Mouse (Mus musculus) megakaryocyte-erythroid progenitor cell, adult 5-6 weeks (primary cell): ENCODE measurements around the gene Arid4a. TPM values are rescaled to one million over a fixed set of nuclear protein-coding genes. Genes with fewer than 3 reads are reported as not detected.

Experiments used
- ATAC-seq: replicated peaks from 2 replicates; pipeline ENCODE4 v1.8.0; 2016; ENCODE audit warnings: mild to moderate bottlenecking, inconsistent platforms; ENCODE audit not compliant: severe bottlenecking, poor library complexity, low FRiP score, low TSS enrichment
- total RNA-seq, 2 experiments: library from RNA; stranded (forward) in 1 of 2; stranded (reverse) in 1 of 2; fragments of 200-1000, 215-1000 nt in 1 of 2; fragments of >200 nt in 1 of 2; fragmentation: Nextera tagmentation in 1 of 2; gene quantifications; 2 replicates each; pipeline ENCODE4 v1.2.3; 2014 to 2017

The Arid4a gene
- total RNA-seq (2014; fragmentation: Nextera tagmentation) = 23.4 and 36.3 TPM in 2 replicates
- total RNA-seq (2017) = 58.0 and 58.9 TPM in 2 replicates

DNA sequence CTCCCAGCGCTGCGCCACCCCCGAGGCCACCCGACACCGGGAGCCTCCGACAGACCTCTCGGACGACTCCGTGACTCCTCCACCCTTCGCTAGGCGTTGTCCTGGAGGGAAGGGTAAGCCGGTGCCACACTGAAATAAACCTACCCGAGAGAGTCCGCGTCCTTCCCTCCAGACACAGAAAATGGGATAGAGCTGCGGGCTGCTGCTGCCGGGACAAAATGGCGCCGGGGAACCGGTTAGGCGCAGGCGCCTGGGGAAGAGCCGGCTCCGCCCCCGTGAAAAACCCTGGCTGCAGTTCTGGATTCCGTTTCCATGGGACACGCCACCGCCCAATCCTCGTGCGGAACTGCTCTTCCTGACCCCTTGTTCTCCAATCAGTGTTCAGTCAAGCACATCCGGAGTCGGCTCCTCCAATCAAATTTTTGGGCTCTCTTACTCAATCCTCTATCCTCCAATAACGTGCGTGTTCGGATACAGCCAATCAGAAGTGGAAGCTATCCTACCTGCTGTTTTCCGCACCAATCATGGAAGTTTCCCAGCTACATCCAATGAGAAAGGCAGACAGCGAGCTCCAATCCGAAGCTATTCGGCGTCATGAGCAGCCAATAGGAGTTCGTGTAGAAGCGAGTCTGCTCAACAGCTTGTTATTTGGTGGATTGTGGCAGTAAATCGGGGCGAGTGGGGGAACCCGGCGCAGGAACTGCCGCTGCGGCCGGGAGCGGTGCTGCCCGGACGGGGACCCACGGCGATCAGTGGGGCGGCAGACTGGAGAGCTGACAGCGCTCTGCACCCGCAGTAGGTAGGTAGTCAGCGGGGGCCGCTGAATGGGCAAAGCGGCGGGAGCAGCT is at the start of gene Arid4a:
Arid4a (plus strand) TSS at position 628 of the 848 bp plus-strand sequence.
- peak; percentile 95 for ATAC-seq

GRCm38 (mm10) chr12:70967581-70967980 is 48.2 kb upstream of the Arid4a start:
- no peak for ATAC-seq

DNA sequence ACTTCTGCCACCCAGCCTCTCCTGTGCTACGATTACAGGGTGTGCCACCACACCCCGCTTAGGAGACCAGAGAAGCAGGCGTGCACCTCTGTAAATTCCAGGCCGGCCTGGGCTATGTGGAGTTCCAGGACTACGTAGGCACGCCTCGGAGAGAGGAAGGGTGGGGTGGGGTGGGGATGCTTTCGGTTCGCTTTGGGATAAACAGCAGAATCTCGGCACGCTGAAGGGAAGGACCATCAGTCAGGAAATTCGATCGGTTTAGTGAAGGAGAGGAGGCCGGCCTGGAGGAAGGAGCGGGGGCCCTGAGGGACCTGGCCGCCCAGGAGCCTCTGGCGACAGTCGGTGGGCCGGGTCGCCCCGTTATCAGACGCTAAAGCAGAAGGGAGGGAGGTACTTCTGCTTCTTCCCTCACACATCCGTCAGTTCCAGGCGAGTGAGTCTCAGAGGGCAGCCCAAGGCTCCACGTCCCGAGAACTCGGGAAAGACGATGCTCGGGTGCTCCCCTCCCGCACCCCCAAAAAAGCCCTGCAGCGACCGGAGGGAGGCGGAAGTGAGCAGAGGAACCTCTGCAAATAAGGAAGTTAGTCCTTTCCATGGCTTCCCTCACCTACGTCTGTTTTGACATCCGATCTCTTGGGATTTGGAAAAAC is 47.5 kb upstream of the Arid4a start:
- peak; percentile 84 for ATAC-seq

DNA sequence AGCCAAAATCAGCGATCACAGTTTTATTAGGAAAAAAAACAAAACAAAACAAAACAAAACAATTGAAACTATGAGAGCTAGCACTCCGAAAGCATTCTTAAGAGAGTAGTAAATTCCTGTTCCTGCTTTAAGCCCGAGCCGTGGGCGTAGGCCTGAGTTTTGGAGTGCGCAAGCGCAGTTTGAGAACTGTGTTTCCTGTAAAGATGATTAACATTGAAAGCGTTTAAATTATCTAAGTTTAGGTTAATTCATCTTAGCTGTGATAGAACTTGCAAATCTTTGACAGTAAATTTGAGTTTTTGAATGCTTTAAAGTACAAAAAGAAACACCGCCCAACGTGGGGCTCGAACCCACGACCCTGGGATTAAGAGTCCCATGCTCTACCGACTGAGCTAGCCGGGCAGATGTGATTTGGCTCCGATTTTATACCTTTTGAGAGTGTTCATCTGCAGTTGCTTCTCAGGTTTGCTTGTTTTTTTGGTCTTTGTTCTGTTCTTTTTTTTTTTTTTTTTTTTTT is 46.9 kb upstream of the Arid4a start:
- ATAC-seq = peak; percentile 69

DNA sequence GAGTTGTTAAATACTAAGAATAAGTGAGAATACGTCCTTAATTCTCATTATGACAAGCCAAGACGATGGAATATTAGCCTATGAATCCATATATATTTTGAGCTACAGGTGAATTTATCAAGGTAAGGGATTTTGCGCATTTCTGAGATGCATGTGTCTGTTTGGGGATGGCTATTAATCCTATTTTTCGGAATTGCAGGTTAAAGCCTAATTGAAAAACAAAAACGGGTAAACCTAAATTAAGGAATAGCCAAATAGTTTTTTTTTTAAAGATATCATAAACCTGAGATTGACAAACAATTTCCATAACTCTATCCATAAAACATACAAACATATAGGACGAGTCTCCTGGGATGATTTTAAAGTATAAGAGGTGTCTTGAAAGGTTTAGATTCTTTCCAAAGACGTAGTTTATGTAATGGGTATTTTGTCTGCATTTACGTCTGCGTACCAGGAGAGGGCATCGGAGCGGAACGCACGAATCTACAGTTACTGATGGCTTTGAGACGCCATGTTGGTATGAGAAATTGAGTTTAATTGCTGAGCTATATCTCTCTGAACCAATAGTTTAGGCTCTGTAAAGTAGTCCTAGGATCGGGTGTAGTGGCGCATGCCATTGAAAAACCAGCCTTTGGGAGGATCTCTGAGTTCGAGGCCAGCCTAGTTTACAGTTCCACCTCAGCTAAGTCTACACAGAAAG is 46.2 kb upstream of the Arid4a start:
- peak; percentile 59 for ATAC-seq

GRCm38 (mm10) chr12:70973831-70974230 is 42.0 kb upstream of the Arid4a start:
- ATAC-seq = no peak

DNA sequence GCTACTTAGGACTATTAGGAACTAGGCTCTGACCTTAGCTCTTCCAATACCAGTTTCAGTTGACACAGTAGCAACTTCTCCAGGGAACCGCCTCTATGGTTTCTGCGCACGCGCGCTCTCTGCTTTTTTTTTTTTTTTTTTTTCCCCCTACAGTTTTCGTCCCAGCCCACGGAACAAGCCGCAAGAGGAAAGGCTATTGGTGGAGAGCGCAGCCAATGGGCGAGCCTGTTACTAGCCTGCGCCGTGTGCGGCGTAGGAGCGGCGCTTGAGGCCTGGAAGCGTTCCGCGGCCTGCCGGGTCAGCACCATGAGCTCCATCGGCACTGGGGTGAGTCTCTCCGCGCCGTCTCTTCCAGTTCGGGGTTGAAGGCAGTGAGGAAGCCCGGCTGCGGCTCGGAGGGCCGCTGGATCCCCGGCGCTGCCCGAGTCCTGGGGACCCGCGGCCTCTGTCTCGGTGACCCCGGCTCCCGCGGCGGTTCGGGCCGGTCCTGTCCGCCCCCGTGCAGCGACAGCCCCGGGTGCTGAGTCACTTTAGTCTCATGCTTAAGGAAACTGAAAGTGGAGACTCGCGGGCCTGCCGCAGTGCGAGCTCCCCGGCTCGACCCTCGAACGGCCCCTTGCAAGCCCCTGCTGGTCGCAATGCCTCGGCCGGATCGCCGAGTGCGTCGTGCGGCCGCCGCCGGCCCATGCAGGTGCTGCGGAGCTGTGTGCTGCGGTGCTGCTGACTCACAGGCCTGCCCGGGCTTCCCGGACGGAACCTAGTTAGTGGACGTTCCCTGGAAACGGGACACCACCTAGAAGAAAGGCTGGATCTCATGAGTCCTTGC is 41.1 kb upstream of the Arid4a start, which contains the start of gene Psma3:
Psma3 (plus strand) TSS at position 181 of the 826 bp plus-strand sequence.
- peak; percentile 95 for ATAC-seq

DNA sequence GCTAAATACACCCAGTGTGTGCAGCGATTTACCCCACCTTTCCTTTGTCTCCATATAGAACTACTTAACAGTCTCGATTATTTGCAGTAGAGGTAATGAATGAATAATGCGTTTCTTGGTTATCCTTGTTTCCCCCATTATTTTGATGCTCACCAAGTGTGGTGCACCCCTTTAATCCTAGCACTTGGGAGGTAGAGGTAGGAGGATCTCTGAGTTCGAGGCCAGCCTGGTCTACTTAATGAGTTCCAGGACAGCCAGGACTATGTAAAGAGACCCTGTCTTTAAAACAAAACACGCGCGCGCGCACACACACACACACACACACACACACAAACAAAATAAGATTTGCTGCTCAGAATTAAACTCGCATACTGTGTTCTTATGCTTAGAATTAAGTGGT is 40.4 kb upstream of the Arid4a start:
- ATAC-seq = no peak

DNA sequence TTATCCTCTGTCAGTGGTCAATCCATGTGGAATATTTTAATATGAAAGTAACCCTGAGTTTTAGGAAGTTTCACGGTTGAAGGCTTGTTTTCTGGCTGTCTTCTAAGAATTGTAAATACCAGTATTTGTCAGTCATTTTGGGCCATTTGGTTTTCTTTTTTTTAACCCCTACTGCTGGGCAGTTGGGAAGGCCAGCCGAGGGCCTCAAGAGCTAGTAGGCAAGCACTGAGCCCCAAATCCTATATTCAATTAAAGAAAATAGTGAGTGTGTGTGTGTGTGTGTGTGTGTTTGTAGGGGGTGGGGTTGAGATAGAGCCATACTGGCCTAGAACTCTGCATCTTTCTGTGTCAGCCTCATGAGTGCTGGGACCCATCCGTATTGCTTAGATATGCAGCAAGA is 39.9 kb upstream of the Arid4a start:
- no peak for ATAC-seq

DNA sequence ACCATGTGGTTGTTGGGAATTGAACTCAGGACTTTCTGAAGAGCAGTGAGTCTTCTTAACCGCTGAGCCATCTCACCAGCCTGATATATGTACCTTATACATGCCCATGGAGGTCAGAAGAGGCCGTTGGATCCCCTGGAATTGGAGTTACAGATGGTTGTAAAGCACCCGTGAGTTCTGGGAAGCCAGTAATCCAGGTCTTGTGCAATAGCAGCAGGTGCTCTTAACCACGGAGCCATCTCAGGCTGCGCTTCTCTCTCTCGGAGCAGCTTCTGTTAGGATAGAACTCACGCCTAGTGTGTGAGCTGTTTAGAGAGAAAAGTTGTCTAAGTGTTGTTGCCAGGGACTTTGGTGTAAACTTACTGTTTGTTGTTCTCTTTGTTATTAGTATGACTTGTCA is 37.4 kb upstream of the Arid4a start:
- no peak for ATAC-seq

GRCm38 (mm10) chr12:70984855-70985550 is 30.8 kb upstream of the Arid4a start:
- ATAC-seq = no peak

GRCm38 (mm10) chr12:70997225-70997624 is 18.6 kb upstream of the Arid4a start:
- no peak for ATAC-seq

- peak; percentile 55 for ATAC-seq
Measured at GRCm38 (mm10) chr12:70999423-70999903, 16.3 kb upstream of the Arid4a start.

- ATAC-seq = peak; percentile 57
Measured at GRCm38 (mm10) chr12:71000344-71000743, 15.4 kb upstream of the Arid4a start.

- no peak for ATAC-seq
Measured at GRCm38 (mm10) chr12:71001456-71001855, 14.3 kb upstream of the Arid4a start.

DNA sequence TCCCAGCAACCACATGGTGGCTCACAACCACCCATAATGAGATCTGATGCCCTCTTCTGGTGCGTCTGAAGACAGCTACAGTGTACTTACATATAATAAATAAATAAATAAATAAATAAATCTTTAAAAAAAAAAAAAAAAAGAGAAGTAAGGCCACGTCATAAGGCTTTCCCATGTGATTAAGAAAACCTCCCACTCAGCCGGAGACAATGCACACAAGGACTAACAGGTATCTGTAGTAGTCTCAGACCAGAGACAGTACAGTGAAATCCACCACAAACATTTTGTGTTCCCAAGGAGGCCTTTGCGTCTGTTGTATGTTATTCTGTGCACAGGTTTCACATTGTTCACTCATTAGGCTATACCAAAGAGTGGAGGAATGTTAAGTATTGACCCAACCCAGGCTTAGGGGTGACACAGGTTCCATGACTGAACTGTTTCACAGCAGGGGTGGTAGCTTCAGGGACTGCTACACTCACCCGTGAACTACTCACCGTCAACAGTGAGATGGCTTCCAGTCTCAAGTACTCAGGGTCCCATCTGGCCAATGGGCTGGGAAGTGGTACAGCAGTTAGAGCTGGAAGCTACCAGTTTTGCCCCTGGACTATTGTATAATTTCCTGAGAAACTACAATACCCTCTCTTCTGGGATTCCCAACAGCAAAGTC is 11.9 kb upstream of the Arid4a start:
- no peak for ATAC-seq

GRCm38 (mm10) chr12:71006141-71006540 is 9.6 kb upstream of the Arid4a start:
- no peak for ATAC-seq

GRCm38 (mm10) chr12:71006901-71007300 is 8.9 kb upstream of the Arid4a start:
- no peak for ATAC-seq
